Mouse (Mus musculus) common myeloid progenitor, adult 5-6 weeks (primary cell): ENCODE data around the gene Gabarapl2. TPM values are rescaled to one million over a fixed set of nuclear protein-coding genes. Genes with fewer than 3 reads are reported as not detected.

ENCODE experiments used
- ATAC-seq: replicated peaks from 2 replicates; pipeline ENCODE4 v1.8.0; 2016; ENCODE audit warnings: low read depth, mild to moderate bottlenecking, moderate TSS enrichment, inconsistent platforms; ENCODE audit not compliant: poor library complexity, severe bottlenecking
- total RNA-seq: library from RNA; stranded (forward); fragments of 200-1000, 187-1606 nt; gene quantifications from 2 replicates; pipeline ENCODE4 v1.2.3, GENCODE M21; 2017

Gabarapl2 gene
- 28.6 and 41.6 TPM in 2 replicates for total RNA-seq

DNA sequence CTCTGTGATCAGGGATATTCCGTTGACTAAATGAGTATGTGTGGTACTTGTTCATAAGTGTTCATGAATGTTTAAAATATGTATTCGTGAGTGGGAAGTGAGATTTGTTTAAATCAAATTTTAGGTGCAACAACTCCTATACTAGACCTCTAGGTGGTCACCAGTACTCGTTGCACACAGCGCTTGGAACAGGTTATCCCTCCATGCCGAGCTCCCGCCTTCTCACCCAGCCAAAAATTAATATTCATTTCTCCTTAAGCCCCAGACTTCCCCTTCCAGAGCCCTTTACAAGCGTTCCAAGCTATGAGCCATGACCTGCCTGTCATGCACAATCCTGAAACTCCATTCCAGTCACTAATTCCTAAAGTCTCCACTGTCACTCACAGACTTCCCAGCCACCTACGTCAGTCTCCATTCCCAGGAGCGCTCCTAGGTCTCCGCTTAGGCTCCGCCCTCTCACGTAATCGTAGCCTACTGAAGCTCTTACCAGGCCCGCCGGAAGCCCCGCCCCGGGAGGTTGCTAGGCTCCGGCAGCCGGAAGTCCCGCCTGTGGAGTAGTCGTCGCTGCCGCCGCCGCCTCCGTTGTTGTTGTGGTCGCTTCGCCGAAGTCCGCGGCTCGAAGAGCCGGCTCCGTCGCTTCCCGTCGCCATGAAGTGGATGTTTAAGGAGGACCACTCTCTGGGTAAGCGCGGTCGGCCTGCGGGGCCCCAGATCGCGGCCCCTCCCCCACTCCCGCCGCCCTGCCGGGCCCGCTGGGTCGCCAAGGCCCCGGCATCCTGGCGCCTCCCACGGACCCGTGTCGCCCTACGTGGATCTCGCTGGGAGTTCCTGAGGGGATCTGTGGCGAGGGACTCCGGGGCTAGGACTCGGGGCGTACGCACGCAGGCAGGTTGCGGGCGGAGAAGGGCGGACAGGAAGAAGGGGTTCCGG is at the start of gene Gabarapl2:
Gene Gabarapl2 (plus strand): TSS at position 533 of the 930 bp plus-strand sequence.
- ATAC-seq: peak; percentile 88

- ATAC-seq: no peak
These were observed 49.6 kb upstream of the Gabarapl2 start for GRCm38 (mm10) chr8:111890911-111891303.

- no peak for ATAC-seq
These were observed 48.5 kb upstream of the Gabarapl2 start for GRCm38 (mm10) chr8:111891983-111892382.

GRCm38 (mm10) chr8:111892615-111893014 is 47.9 kb upstream of the Gabarapl2 start:
- no peak for ATAC-seq

- ATAC-seq: 0 out of 2 replicates have a peak, but pooled peaks have one; percentile 42
These were observed 45.5 kb upstream of the Gabarapl2 start for GRCm38 (mm10) chr8:111894955-111895354.

DNA sequence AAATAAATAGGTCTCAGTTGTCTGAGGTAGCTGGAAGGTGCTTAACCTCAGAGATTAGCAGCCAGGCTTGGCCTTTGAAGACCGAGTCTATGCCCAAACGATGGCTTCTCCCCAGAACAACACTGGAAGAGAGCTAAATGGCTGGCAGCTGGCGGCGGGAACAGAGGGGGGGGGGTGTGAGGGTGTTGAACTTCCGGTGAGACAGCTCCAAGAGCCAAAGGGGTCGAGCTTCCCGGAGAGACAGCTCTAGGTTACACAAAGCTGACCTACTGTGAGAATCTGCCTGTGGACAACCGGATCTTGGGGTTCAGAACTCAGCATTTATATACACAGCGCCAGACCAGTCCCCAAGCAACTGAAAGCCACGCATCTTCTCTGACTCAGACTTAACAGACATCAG is 41.9 kb upstream of the Gabarapl2 start:
- ATAC-seq: no peak

GRCm38 (mm10) chr8:111902080-111902479 is 38.4 kb upstream of the Gabarapl2 start:
- ATAC-seq: no peak

- 0 out of 2 replicates have a peak, but pooled peaks have one; percentile 22 for ATAC-seq
These were observed 34.9 kb upstream of the Gabarapl2 start for GRCm38 (mm10) chr8:111905500-111906121.

DNA sequence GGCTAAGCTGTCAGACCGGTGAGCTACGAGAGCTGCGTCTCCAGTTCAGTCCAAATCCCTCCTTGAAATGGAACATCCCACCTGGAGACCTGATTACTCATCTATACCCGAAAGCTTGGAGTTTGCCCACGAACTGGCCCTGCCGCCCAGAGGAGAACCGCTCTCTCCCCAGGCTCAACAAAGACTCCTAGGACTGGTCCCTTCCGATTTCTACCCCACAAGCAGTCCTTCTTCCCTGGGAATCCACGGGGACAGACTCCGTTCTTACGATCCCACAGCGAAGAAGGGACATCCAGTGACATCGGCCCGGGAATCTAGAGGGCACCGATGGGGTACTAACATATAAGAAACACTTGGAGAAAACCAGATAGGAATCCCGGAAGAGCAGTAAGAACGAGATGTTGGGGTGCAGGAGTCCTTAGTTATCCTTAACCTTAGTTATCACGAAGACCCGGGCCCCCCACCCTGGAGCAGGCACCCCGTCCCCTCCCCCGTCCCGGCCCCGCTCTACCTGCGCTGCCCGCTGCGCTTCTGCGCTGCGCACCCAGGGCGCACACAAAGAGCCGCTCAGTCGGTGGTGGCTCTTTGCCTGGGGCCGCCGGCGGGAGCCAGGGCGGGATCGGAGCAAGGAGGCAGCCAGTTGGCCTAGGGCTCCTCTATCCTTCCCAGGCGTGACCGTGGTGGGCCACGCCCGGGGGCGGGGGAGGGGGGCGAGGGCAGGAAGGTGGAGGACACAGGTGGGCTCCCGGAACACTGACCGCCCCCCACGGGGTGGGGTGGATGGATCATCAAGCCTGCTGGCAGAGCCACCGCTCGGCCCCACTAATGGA is 30.7 kb upstream of the Gabarapl2 start, which contains the start of gene Chst5:
Gene Chst5 (minus strand): TSS at position 827 of the 830 bp plus-strand sequence.
- ATAC-seq: no peak

- no peak for ATAC-seq
These were observed 28.9 kb upstream of the Gabarapl2 start for GRCm38 (mm10) chr8:111911572-111911971.

DNA sequence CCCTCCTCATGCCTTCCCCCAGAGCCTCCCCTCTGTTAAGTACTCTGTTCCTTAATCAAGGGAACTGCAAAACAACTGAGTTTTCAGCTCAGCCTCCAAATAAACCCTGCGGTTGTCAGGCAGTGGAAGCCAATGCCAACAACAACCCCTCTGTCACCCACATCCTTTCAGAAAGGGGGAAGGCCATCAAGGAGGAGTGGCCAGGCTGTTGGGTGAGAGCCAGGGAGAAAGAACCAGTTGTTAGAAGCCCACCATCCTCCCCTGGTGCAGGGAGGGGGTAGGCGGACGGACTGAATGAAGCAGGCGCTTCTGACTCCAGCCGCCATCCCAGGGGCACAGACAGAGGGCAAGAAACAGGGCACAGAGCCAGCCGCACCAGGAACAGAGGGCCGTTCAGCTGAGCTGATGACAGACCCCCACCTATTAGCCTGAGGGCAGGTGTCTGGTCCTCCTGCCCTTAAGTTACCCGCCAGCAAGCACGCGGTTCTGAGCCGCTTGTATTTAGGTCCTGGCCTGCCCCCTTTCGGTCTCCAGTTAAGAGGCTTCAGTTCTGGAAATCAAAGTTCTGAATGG is 27.6 kb upstream of the Gabarapl2 start:
- ATAC-seq: peak; percentile 87

- ATAC-seq: no peak
These were observed 20.8 kb upstream of the Gabarapl2 start for GRCm38 (mm10) chr8:111919663-111920062.

- ATAC-seq: no peak
These were observed 19.5 kb upstream of the Gabarapl2 start for GRCm38 (mm10) chr8:111920971-111921370.

GRCm38 (mm10) chr8:111923383-111923804 is 17.1 kb upstream of the Gabarapl2 start:
- peak; percentile 95 for ATAC-seq

- no peak for ATAC-seq
These were observed 15.5 kb upstream of the Gabarapl2 start for GRCm38 (mm10) chr8:111924976-111925375.

DNA sequence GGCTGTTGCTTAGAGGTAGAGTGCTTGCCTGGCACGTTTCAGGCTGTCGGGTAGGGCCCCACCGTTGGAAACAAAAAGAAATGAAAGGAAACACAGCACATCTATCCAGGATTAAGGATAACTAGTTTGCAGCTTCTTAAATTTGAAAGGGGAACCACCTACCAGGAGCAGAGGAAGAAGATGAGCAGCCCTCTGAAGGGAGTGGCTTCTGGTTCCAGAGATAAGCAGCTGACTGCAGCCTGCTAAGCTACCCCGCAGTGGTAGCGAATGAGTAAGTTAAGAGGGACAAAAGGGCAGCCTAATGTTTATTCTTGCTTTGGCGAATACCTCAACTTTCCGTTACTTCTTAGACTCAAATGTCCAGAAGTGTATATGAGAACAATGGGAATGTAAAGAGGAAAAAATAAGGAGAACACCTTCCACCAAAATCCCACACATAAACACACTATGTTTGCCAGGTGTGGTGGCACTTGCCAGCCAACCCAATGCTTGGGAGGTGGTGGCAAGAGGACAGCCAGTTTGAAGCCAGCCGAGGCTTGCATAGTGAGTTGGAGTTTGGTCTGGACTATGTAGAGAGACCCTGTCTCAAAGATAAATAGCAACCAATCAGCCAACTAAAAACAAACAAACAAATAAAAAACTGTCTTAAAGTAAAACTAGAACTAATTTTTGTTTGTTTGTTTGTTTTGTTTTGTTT is 10.7 kb upstream of the Gabarapl2 start:
- ATAC-seq: peak; percentile 62

DNA sequence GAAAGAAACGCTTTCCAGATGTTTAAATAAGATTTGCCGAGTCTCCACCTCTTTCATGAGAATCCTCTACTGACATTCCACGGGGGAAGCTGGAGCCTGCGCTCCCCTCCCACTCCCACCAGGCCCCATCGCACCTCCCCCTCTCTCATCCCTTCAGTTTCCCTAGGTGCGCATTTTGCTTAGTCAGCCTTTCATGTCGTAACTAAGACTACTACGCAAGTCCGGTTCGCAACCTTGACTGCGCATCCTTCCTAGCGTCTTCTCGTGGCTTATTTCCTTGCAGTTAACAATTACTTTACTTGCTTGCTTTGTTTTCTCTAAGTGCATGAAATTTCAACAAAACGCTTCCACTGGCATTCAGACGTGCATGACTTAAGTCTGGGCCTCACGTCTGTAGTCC is 8.8 kb upstream of the Gabarapl2 start:
- no peak for ATAC-seq

DNA sequence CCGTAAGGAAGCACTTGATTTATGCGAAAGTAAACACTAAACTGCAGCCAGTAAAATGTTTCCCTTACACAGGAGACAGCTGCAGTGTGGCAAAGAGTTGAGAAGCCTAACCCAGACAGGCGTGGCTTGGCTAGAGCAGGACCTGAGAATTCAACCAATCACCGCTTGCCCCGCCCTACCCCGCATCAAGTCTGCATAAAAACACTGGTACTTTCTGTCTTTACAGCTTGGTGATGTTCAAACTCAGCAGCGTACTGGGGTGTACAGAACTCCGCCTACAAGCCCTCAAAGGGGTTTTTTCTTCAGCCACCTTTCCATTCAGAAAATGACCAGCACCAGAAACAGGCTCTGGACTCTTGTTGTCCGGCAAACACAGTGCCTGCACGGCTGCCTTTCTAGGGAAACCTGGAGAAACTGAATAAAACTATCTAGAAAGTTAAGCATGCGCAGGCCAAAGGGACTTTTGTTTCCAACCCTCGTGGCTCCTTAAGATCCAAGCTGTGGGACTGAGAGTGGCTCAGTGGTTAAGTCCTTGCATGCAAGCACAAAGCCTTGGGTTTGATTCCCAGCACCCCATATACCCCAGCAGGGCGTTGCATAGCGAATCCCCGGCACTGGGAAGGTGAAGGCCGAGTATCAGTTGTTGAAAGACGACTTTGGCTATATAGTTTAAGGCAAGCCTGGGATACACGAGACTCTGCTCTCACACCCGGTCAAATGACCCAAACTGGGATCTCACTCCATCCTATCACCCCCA is 7.7 kb upstream of the Gabarapl2 start:
- peak; percentile 51 for ATAC-seq
